Mouse (Mus musculus) MEL (cell line): ENCODE data around the gene Tmem95. TPM values are rescaled to one million over a fixed set of nuclear protein-coding genes. Genes with fewer than 3 reads are reported as not detected.
A peak's percentile ranks its signal among the peaks of the same experiment; 100 is the strongest.

Source experiments
- DNase-seq: peaks from one replicate; pipeline ENCODE4 v3.0.0; 2011; ENCODE audit warnings: low read depth, low spot score
- H3K27ac ChIP-seq: 2 replicates; pipeline ENCODE4 v1.5.1; 2012; ENCODE audit warnings: low read depth, mild to moderate bottlenecking, control low read depth, low read length, moderate library complexity; ENCODE audit not compliant: control insufficient read depth
- H3K27me3 ChIP-seq, 2 experiments: fragments of 150-350 bp in 1 of 2; sonication (generic) in 1 of 2; 2 replicates each; pipeline ENCODE4 v1.6.1; 2012; ENCODE audit warnings: low read length in 2 of 2, mild to moderate bottlenecking in 2 of 2, improper control_type of control experiment in 1 of 2, moderate library complexity in 1 of 2; ENCODE audit not compliant: insufficient read depth in 2 of 2, control insufficient read depth in 1 of 2
- H3K36me3 ChIP-seq, 2 experiments: 2 replicates each; pipeline ENCODE4 v1.6.1; 2012 to 2014; ENCODE audit warnings: low read length in 2 of 2, improper control_type of control experiment in 1 of 2, inconsistent platforms in 1 of 2, mild to moderate bottlenecking in 1 of 2; ENCODE audit not compliant: insufficient read depth in 2 of 2, control insufficient read depth in 1 of 2
- H3K4me1 ChIP-seq, 2 experiments: fragments of 150-350 bp in 1 of 2; sonication (generic) in 1 of 2; 2 replicates each; pipeline ENCODE4 v1.6.1; 2012; ENCODE audit warnings: low read length in 2 of 2, improper control_type of control experiment in 1 of 2, mild to moderate bottlenecking in 1 of 2; ENCODE audit not compliant: insufficient read depth in 2 of 2, control insufficient read depth in 1 of 2
- H3K4me3 ChIP-seq, 2 experiments: fragments of 150-350 bp in 1 of 2; sonication (generic) in 1 of 2; 2 replicates each; pipeline ENCODE4 v1.5.1; 2012; ENCODE audit warnings: low read depth in 2 of 2, low read length in 2 of 2, mild to moderate bottlenecking in 2 of 2, moderate library complexity in 2 of 2, control low read depth in 1 of 2, improper control_type of control experiment in 1 of 2; ENCODE audit not compliant: control insufficient read depth in 1 of 2, insufficient read depth in 1 of 2
- H3K79me2 ChIP-seq: 2 replicates; pipeline ENCODE4 v1.6.1; 2012; ENCODE audit warnings: mild to moderate bottlenecking, low read length, moderate library complexity; ENCODE audit not compliant: control insufficient read depth, poor library complexity, insufficient read depth
- H3K9ac ChIP-seq: 2 replicates; pipeline ENCODE4 v1.6.1; 2012; ENCODE audit warnings: low read depth, mild to moderate bottlenecking, control low read depth, low read length, moderate library complexity; ENCODE audit not compliant: control insufficient read depth, poor library complexity, severe bottlenecking
- H3K9me3 ChIP-seq: fragments of 150-350 bp; sonication (generic); replicated peaks from 2 replicates; pipeline ENCODE4 v1.6.1; 2012; ENCODE audit warnings: mild to moderate bottlenecking, low read length, improper control_type of control experiment, moderate library complexity; ENCODE audit not compliant: insufficient read depth
- CHD1 ChIP-seq: IDR thresholded peaks from 2 replicates; pipeline ENCODE4 v1.6.1; 2012; ENCODE audit warnings: low read depth, mild to moderate bottlenecking, inconsistent platforms, low read length, improper control_type of control experiment
- CTCF ChIP-seq, 3 experiments: IDR thresholded peaks in 2 of 3; conservative IDR thresholded peaks in 1 of 3; 2 replicates each; pipeline ENCODE4 v1.5.1; 2011 to 2012; ENCODE audit warnings: low read length in 3 of 3, low read depth in 2 of 3, mild to moderate bottlenecking in 2 of 3, improper control_type of control experiment in 1 of 3, inconsistent platforms in 1 of 3, mixed read lengths in 1 of 3, moderate library complexity in 1 of 3; ENCODE audit not compliant: control insufficient read depth in 1 of 3, insufficient read depth in 1 of 3, poor library complexity in 1 of 3, severe bottlenecking in 1 of 3
- EP300 ChIP-seq, 2 experiments: IDR thresholded peaks; 2 replicates each; pipeline ENCODE4 v1.6.1; 2011; ENCODE audit warnings: improper control_type of control experiment in 2 of 2, low read length in 2 of 2, low read depth in 1 of 2, mild to moderate bottlenecking in 1 of 2
- ETS1 ChIP-seq: IDR thresholded peaks from 2 replicates; pipeline ENCODE4 v1.6.1; 2012; ENCODE audit warnings: low read depth, mild to moderate bottlenecking, inconsistent platforms, low read length, improper control_type of control experiment, moderate library complexity
- GATA1 ChIP-seq: IDR thresholded peaks from 2 replicates; pipeline ENCODE4 v1.6.1; 2011; ENCODE audit warnings: low read depth, low read length, improper control_type of control experiment
- HCFC1 ChIP-seq: IDR thresholded peaks from 2 replicates; pipeline ENCODE4 v1.6.1; 2012; ENCODE audit warnings: low read depth, mild to moderate bottlenecking, inconsistent platforms, low read length, improper control_type of control experiment, moderate library complexity
- JUND ChIP-seq: IDR thresholded peaks from 2 replicates; pipeline ENCODE4 v1.6.1; 2011; ENCODE audit warnings: low read depth, mild to moderate bottlenecking, improper control_type of control experiment, low read length
- MAX ChIP-seq: IDR thresholded peaks from 2 replicates; pipeline ENCODE4 v1.6.1; 2011; ENCODE audit warnings: low read length, improper control_type of control experiment
- MAZ ChIP-seq: IDR thresholded peaks from 2 replicates; pipeline ENCODE4 v1.6.1; 2012; ENCODE audit warnings: low read depth, mild to moderate bottlenecking, inconsistent platforms, low read length, improper control_type of control experiment
- MYC ChIP-seq: IDR thresholded peaks from 2 replicates; pipeline ENCODE4 v1.6.1; 2011; ENCODE audit warnings: low read depth, mild to moderate bottlenecking, low read length, improper control_type of control experiment, moderate library complexity
- NELFE ChIP-seq: IDR thresholded peaks from 2 replicates; pipeline ENCODE4 v1.6.1; 2011; ENCODE audit warnings: low read depth, low read length, improper control_type of control experiment
- NRF1 ChIP-seq: IDR thresholded peaks from 2 replicates; pipeline ENCODE4 v1.6.1; 2014; ENCODE audit warnings: low read depth, mild to moderate bottlenecking, inconsistent platforms, low read length, improper control_type of control experiment, moderate library complexity; ENCODE audit not compliant: poor library complexity, insufficient read depth, severe bottlenecking
- POLR2A ChIP-seq, 2 experiments: IDR thresholded peaks; 2 replicates each; pipeline ENCODE4 v1.6.1; 2011 to 2012; ENCODE audit warnings: low read length in 2 of 2, mild to moderate bottlenecking in 2 of 2, control low read depth in 1 of 2, improper control_type of control experiment in 1 of 2, low read depth in 1 of 2, moderate library complexity in 1 of 2; ENCODE audit not compliant: control insufficient read depth in 1 of 2, insufficient read depth in 1 of 2, poor library complexity in 1 of 2
- RAD21 ChIP-seq: IDR thresholded peaks from 2 replicates; pipeline ENCODE4 v1.6.1; 2011; ENCODE audit warnings: mild to moderate bottlenecking, low read depth, low read length, improper control_type of control experiment
- RCOR1 ChIP-seq: IDR thresholded peaks from 2 replicates; pipeline ENCODE4 v1.6.1; 2012; ENCODE audit warnings: low read depth, mild to moderate bottlenecking, inconsistent platforms, low read length, improper control_type of control experiment
- SMC3 ChIP-seq: IDR thresholded peaks from 2 replicates; pipeline ENCODE4 v1.6.1; 2011; ENCODE audit warnings: low read depth, low read length, improper control_type of control experiment
- USF2 ChIP-seq, 2 experiments: IDR thresholded peaks; 2 replicates each; pipeline ENCODE4 v1.6.1; 2011 to 2012; ENCODE audit warnings: improper control_type of control experiment in 2 of 2, low read length in 2 of 2, borderline replicate concordance in 1 of 2, inconsistent platforms in 1 of 2, low read depth in 1 of 2, mild to moderate bottlenecking in 1 of 2; ENCODE audit not compliant: insufficient read depth in 1 of 2
- ZMIZ1 ChIP-seq: IDR thresholded peaks from 2 replicates; pipeline ENCODE4 v1.6.1; 2012; ENCODE audit warnings: low read depth, mild to moderate bottlenecking, inconsistent platforms, low read length, improper control_type of control experiment, moderate library complexity
- ZNF384 ChIP-seq: IDR thresholded peaks from 2 replicates; pipeline ENCODE4 v1.6.1; 2012; ENCODE audit warnings: low read depth, mild to moderate bottlenecking, inconsistent platforms, low read length, improper control_type of control experiment
- polyA plus RNA-seq, 2 experiments: library from polyadenylated mRNA; stranded (reverse) in 1 of 2; unstranded in 1 of 2; fragments of >175 nt in 1 of 2; fragments of >200 nt in 1 of 2; gene quantifications; 2 replicates each; pipeline versions ENCODE4 v1.2.1 to v1.2.4; 2012; ENCODE audit warnings: low replicate concordance in 2 of 2, low read depth in 1 of 2; ENCODE audit not compliant: insufficient read length in 2 of 2, insufficient read depth in 1 of 2, missing spikeins in 1 of 2
- total RNA-seq: library from RNA; depleted of rRNA; stranded (reverse); fragments of 300-350 nt; gene quantifications from 2 replicates; pipeline ENCODE4 v1.2.3, GENCODE M21; 2012

Tmem95 gene
- total and polyA plus RNA-seq, 3 experiments: not detected

DNA sequence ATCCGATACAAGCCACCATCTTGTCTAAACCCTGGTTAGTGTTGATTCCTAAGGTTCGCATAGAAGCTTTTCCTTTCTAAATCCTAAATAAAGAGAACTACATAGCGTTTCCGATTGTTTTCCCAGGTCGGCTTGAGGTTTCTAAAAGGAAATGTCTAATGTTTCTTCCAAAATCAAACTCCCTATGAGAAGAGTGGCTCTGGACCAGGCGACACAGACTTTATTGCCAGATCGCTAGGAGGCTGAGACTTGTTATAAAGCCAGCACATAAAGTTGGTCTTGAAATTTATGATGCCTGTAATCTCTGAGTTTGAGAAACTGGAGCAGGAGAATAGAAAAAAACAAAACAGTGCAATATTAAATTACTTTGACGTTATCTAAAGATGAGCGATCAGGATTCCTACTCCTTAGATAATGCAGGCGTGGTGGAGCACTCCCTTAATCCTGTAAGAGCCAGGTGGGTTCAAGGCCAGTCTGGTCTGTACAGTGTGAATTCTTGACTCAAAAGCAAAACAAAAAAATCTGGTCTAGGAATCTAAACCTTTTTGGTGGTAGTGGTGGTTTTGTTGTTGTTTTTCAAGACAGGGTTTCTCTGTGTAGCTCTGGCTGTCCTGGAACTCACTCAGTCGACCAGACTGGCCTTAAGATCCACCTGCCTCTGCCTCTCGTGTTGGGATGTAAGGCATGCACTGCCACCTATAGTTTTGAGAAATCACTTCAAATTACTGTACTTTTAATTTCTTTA, 44.4 kb upstream of the Tmem95 start:
- H3K27ac ChIP-seq: peak overlapping the region; percentile 98
- peaks cover 13 to 29% of the 10 kb centered on the region in 2 experiments for H3K4me1 ChIP-seq
- H3K79me2 ChIP-seq: peaks cover 41% of the 10 kb centered on the region
- no peaks in the 10 kb centered on the region for H3K27me3 ChIP-seq
- peak; percentile 70 for DNase-seq
- TF ChIP-seq GATA1 (peak; percentile 84), EP300 (IDR thresholded peaks at IDR 0.05; ENCODE audit: low read depth in 1 of 2, low read length in 2 of 2) (peak; percentile 19 to 63; a peak in 1 of 4 replicates), RAD21 (peak; percentile 29), ZNF384 (peak; percentile 50; the same call in 1 of the 2 replicates), POLR2A (IDR thresholded peaks at IDR 0.05; ENCODE audit: control insufficient read depth in 1 of 2, insufficient read depth in 1 of 2, low read depth in 1 of 2, low read length in 2 of 2, poor library complexity in 1 of 2) (no peak), SMC3 (no peak), CTCF (IDR thresholded peaks at IDR 0.05 in 2 of 3, conservative IDR thresholded peaks at IDR 0.05 in 1 of 3; ENCODE audit: control insufficient read depth in 1 of 3, insufficient read depth in 1 of 3, low read depth in 2 of 3, low read length in 3 of 3, poor library complexity in 1 of 3, severe bottlenecking in 1 of 3) (peak in 1 of 3 experiments; percentile 45; a peak in 2 of 6 replicates), MAZ (peak; percentile 61; the same call in 1 of the 2 replicates), ETS1 (peak; percentile 7; the same call in 1 of the 2 replicates), MAX (no peak), HCFC1 (no peak), RCOR1 (peak; percentile 54; the same call in 1 of the 2 replicates), JUND (peak; percentile 79; the same call in 1 of the 2 replicates), NELFE (no peak), CHD1 (peak; percentile 97), NRF1 (peak; percentile 21; the same call in 1 of the 2 replicates), ZMIZ1 (peak; percentile 11; the same call in 1 of the 2 replicates), USF2 (IDR thresholded peaks at IDR 0.05; ENCODE audit: borderline replicate concordance in 1 of 2, insufficient read depth in 1 of 2, low read depth in 1 of 2, low read length in 2 of 2) (no peak), MYC (no peak)
- peaks cover 22 to 38% of the 10 kb centered on the region in 2 experiments for H3K36me3 ChIP-seq
- H3K9ac ChIP-seq: peak overlapping the region; percentile 89
- peak overlapping the region; percentile 57 to 77 for H3K4me3 ChIP-seq
- no peaks in the 10 kb centered on the region for H3K9me3 ChIP-seq
